Mouse (Mus musculus): Measurements from ENCODE around the gene Cfap206. TPM values are rescaled to one million over a fixed set of nuclear protein-coding genes. Genes with fewer than 3 reads are reported as not detected.

Cfap206 gene
- total RNA-seq, 1 experiment, result 1.3 TPM

GRCm38 (mm10) chr4:34661927-34662326 lies 68.1 kb downstream of the Cfap206 start:
- Histone ChIP-seq H3K4me3 (ENCODE audit: insufficient read depth in 1 of 2, low read depth in 1 of 2, low read length in 2 of 2, poor library complexity in 1 of 2, severe bottlenecking in 1 of 2) (no peak overlapping the region), H3K9ac (ENCODE audit: insufficient read depth, low read depth, low read length, poor library complexity, severe bottlenecking) (no peak overlapping the region), H3K9me3 (ENCODE audit: control insufficient read depth, insufficient read depth, low read depth, low read length) (no peaks in the 10 kb centered on the region), H3K36me3 (ENCODE audit: control insufficient read depth, insufficient read depth, low read length, poor library complexity, severe bottlenecking) (peaks cover 31% of the 10 kb centered on the region), H3K4me1 (ENCODE audit: control insufficient read depth in 2 of 2, insufficient read depth in 2 of 2, low read length in 2 of 2, poor library complexity in 1 of 2) (no peaks in the 10 kb centered on the region), H3K27ac (ENCODE audit: insufficient read depth, low read depth, low read length, poor library complexity, severe bottlenecking) (no peak overlapping the region)
- TF ChIP-seq ZNF384 (IDR thresholded peaks at IDR 0.05; ENCODE audit: low read depth, low read length) (no peak), HCFC1 (IDR thresholded peaks at IDR 0.05; ENCODE audit: borderline replicate concordance, insufficient read depth, low read length) (no peak), CHD2 (IDR thresholded peaks at IDR 0.05; ENCODE audit: low read depth, low read length) (no peak), ZC3H11A (IDR thresholded peaks at IDR 0.05; ENCODE audit: borderline replicate concordance, low read depth, low read length) (no peak), MAFK (IDR thresholded peaks at IDR 0.05; ENCODE audit: insufficient read depth, low read depth, low read length) (no peak)
- no peak for DNase-seq (ENCODE audit: low read depth, low spot score)
- in situ Hi-C loops (cut with MboI; ENCODE audit: low sequenced_read_pairs in 2 of 2, unreplicated experiment in 2 of 2), result no loop called here

DNA sequence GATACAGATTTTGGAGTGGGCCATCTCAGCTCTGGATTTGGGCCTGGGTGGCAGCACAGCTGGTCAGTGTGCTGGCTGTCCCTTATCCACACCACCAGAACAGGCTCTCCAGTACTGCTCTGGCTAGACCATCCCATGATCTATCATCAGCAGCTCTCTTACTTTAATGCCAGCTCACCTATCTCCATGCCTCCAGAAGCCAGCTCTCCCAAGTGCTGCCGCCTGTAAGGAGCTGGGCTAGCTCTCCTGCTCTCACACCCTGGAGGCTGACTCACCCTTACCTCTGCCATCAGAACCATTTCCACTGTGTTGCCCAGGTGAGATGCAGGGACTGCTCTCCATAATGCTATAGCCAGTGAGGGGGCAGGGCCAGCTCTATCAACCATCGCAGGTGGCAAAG lies 68.5 kb downstream of the Cfap206 start:
- TF ChIP-seq CHD2 (IDR thresholded peaks at IDR 0.05; ENCODE audit: low read depth, low read length) (no peak), ZNF384 (IDR thresholded peaks at IDR 0.05; ENCODE audit: low read depth, low read length) (no peak), HCFC1 (IDR thresholded peaks at IDR 0.05; ENCODE audit: borderline replicate concordance, insufficient read depth, low read length) (no peak), MAFK (IDR thresholded peaks at IDR 0.05; ENCODE audit: insufficient read depth, low read depth, low read length) (no peak), ZC3H11A (IDR thresholded peaks at IDR 0.05; ENCODE audit: borderline replicate concordance, low read depth, low read length) (no peak)
- no peak overlapping the region for H3K9ac ChIP-seq (ENCODE audit: insufficient read depth, low read depth, low read length, poor library complexity, severe bottlenecking)
- no peak overlapping the region for H3K27ac ChIP-seq (ENCODE audit: insufficient read depth, low read depth, low read length, poor library complexity, severe bottlenecking)
- H3K4me3 ChIP-seq (ENCODE audit: insufficient read depth in 1 of 2, low read depth in 1 of 2, low read length in 2 of 2, poor library complexity in 1 of 2, severe bottlenecking in 1 of 2), result no peak overlapping the region
- in situ Hi-C loops (cut with MboI; ENCODE audit: low sequenced_read_pairs in 2 of 2, unreplicated experiment in 2 of 2), result no loop called here
- H3K4me1 ChIP-seq (ENCODE audit: control insufficient read depth in 2 of 2, insufficient read depth in 2 of 2, low read length in 2 of 2, poor library complexity in 1 of 2), result no peaks in the 10 kb centered on the region
- H3K36me3 ChIP-seq (ENCODE audit: control insufficient read depth, insufficient read depth, low read length, poor library complexity, severe bottlenecking), result peaks cover 29% of the 10 kb centered on the region
- no peak for DNase-seq (ENCODE audit: low read depth, low spot score)
- H3K9me3 ChIP-seq (ENCODE audit: control insufficient read depth, insufficient read depth, low read depth, low read length), result no peaks in the 10 kb centered on the region

DNA sequence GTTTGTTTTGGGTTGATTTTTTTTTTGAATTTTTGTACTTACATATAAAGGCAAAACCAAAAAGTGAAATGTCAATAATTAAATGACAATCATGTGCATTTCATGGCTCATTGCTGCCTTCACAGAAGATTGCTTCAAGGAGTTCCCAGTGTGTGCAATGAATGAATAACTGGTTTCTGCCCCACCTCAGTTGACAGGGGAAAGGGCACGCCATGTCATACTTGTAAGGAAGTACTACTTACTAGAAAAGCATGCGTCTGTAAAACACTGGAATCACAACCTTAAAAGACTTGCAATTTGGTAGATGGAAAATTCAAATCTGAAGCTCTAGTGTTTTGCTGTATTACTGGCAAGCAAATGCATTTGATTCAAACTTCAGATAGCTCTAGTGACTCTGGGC lies 71.0 kb downstream of the Cfap206 start:
- in situ Hi-C loops (cut with MboI; ENCODE audit: low sequenced_read_pairs in 2 of 2, unreplicated experiment in 2 of 2), result no loop called here
- Histone ChIP-seq H3K27ac (ENCODE audit: insufficient read depth, low read depth, low read length, poor library complexity, severe bottlenecking) (no peak overlapping the region), H3K4me1 (ENCODE audit: control insufficient read depth in 2 of 2, insufficient read depth in 2 of 2, low read length in 2 of 2, poor library complexity in 1 of 2) (no peaks in the 10 kb centered on the region), H3K9me3 (ENCODE audit: control insufficient read depth, insufficient read depth, low read depth, low read length) (no peaks in the 10 kb centered on the region), H3K36me3 (ENCODE audit: control insufficient read depth, insufficient read depth, low read length, poor library complexity, severe bottlenecking) (peaks cover 27% of the 10 kb centered on the region), H3K4me3 (ENCODE audit: insufficient read depth in 1 of 2, low read depth in 1 of 2, low read length in 2 of 2, poor library complexity in 1 of 2, severe bottlenecking in 1 of 2) (no peak overlapping the region), H3K9ac (ENCODE audit: insufficient read depth, low read depth, low read length, poor library complexity, severe bottlenecking) (no peak overlapping the region)
- TF ChIP-seq MAFK (IDR thresholded peaks at IDR 0.05; ENCODE audit: insufficient read depth, low read depth, low read length), result no peak
- no peak for TF ChIP-seq HCFC1 (IDR thresholded peaks at IDR 0.05; ENCODE audit: borderline replicate concordance, insufficient read depth, low read length)
- no peak for TF ChIP-seq CHD2 (IDR thresholded peaks at IDR 0.05; ENCODE audit: low read depth, low read length)
- no peak for TF ChIP-seq ZNF384 (IDR thresholded peaks at IDR 0.05; ENCODE audit: low read depth, low read length)
- TF ChIP-seq ZC3H11A (IDR thresholded peaks at IDR 0.05; ENCODE audit: borderline replicate concordance, low read depth, low read length), result no peak
- DNase-seq (ENCODE audit: low read depth, low spot score), result no peak

GRCm38 (mm10) chr4:34656101-34656500 lies 73.9 kb downstream of the Cfap206 start:
- no peak for DNase-seq (ENCODE audit: low read depth, low spot score)
- Histone ChIP-seq H3K36me3 (ENCODE audit: control insufficient read depth, insufficient read depth, low read length, poor library complexity, severe bottlenecking) (peaks cover 19% of the 10 kb centered on the region), H3K9me3 (ENCODE audit: control insufficient read depth, insufficient read depth, low read depth, low read length) (no peaks in the 10 kb centered on the region), H3K4me1 (ENCODE audit: control insufficient read depth in 2 of 2, insufficient read depth in 2 of 2, low read length in 2 of 2, poor library complexity in 1 of 2) (no peaks in the 10 kb centered on the region), H3K27ac (ENCODE audit: insufficient read depth, low read depth, low read length, poor library complexity, severe bottlenecking) (no peak overlapping the region), H3K4me3 (ENCODE audit: insufficient read depth in 1 of 2, low read depth in 1 of 2, low read length in 2 of 2, poor library complexity in 1 of 2, severe bottlenecking in 1 of 2) (no peak overlapping the region), H3K9ac (ENCODE audit: insufficient read depth, low read depth, low read length, poor library complexity, severe bottlenecking) (no peak overlapping the region)
- in situ Hi-C loops (cut with MboI; ENCODE audit: low sequenced_read_pairs in 2 of 2, unreplicated experiment in 2 of 2), result no loop called here
- TF ChIP-seq MAFK (IDR thresholded peaks at IDR 0.05; ENCODE audit: insufficient read depth, low read depth, low read length), result no peak
- TF ChIP-seq ZC3H11A (IDR thresholded peaks at IDR 0.05; ENCODE audit: borderline replicate concordance, low read depth, low read length), result no peak
- no peak for TF ChIP-seq HCFC1 (IDR thresholded peaks at IDR 0.05; ENCODE audit: borderline replicate concordance, insufficient read depth, low read length)
- no peak for TF ChIP-seq ZNF384 (IDR thresholded peaks at IDR 0.05; ENCODE audit: low read depth, low read length)
- no peak for TF ChIP-seq CHD2 (IDR thresholded peaks at IDR 0.05; ENCODE audit: low read depth, low read length)

- peaks cover 16% of the 10 kb centered on the region for H3K36me3 ChIP-seq (ENCODE audit: control insufficient read depth, insufficient read depth, low read length, poor library complexity, severe bottlenecking)
- no peaks in the 10 kb centered on the region for H3K9me3 ChIP-seq (ENCODE audit: control insufficient read depth, insufficient read depth, low read depth, low read length)
- H3K27ac ChIP-seq (ENCODE audit: insufficient read depth, low read depth, low read length, poor library complexity, severe bottlenecking), result no peak overlapping the region
- in situ Hi-C loops (cut with MboI; ENCODE audit: low sequenced_read_pairs in 2 of 2, unreplicated experiment in 2 of 2), result no loop called here
- H3K9ac ChIP-seq (ENCODE audit: insufficient read depth, low read depth, low read length, poor library complexity, severe bottlenecking), result no peak overlapping the region
- no peak for DNase-seq (ENCODE audit: low read depth, low spot score)
- no peak for TF ChIP-seq ZC3H11A (IDR thresholded peaks at IDR 0.05; ENCODE audit: borderline replicate concordance, low read depth, low read length)
- no peaks in the 10 kb centered on the region for H3K4me1 ChIP-seq (ENCODE audit: control insufficient read depth in 2 of 2, insufficient read depth in 2 of 2, low read length in 2 of 2, poor library complexity in 1 of 2)
- H3K4me3 ChIP-seq (ENCODE audit: insufficient read depth in 1 of 2, low read depth in 1 of 2, low read length in 2 of 2, poor library complexity in 1 of 2, severe bottlenecking in 1 of 2), result no peak overlapping the region
Measured at GRCm38 (mm10) chr4:34653179-34653578, 76.8 kb downstream of the Cfap206 start.
